Mouse (Mus musculus): ENCODE results near the gene Klhl24. TPM values are rescaled to one million over a fixed set of nuclear protein-coding genes. Genes with fewer than 3 reads are reported as not detected.
"Not testable (repeated sequence)": the region's sequence is repeated elsewhere in the genome, so short reads cannot be mapped to it uniquely, and the experiment has no call there.

The Klhl24 gene
- polyA plus RNA-seq, 1 experiment from 2014 or later: 59.6 TPM

GRCm38 (mm10) chr16:20098375-20098727 lies 1.0 kb downstream of the Klhl24 start:
- H3K4me2 ChIP-seq: peak overlapping the region; percentile 61
- H3K4me3 ChIP-seq: peak overlapping the region; percentile 89
- 5% methylated on average over 4 of the region's 4 CpGs for WGBS
- peak overlapping the region; percentile 99 for H3K9ac ChIP-seq
- H3K27ac ChIP-seq: peak overlapping the region; percentile 99
- ATAC-seq (ENCODE audit: low FRiP score): no peak
- H3K27me3 ChIP-seq: no peaks in the 10 kb centered on the region
- peaks cover 13% of the 10 kb centered on the region for H3K36me3 ChIP-seq
- H3K9me3 ChIP-seq: peaks cover 3% of the 10 kb centered on the region; the same call in 1 of the 2 replicates
- H3K4me1 ChIP-seq (replicated peaks): peaks cover 10% of the 10 kb centered on the region

GRCm38 (mm10) chr16:20098866-20099629 lies 1.7 kb downstream of the Klhl24 start:
- Histone ChIP-seq H3K4me3 (peak overlapping the region; percentile 89), H3K4me1 (replicated peaks) (peaks cover 10% of the 10 kb centered on the region), H3K4me2 (peak overlapping the region; percentile 61), H3K36me3 (peaks cover 20% of the 10 kb centered on the region), H3K9ac (no peak overlapping the region), H3K9me3 (peaks cover 10% of the 10 kb centered on the region), H3K27ac (no peak overlapping the region), H3K27me3 (no peaks in the 10 kb centered on the region)
- 98% methylated on average over 6 of the region's 6 CpGs for WGBS
- no peak for ATAC-seq (ENCODE audit: low FRiP score)

GRCm38 (mm10) chr16:20106996-20107395 lies 9.7 kb downstream of the Klhl24 start:
- no peak overlapping the region for H3K4me3 ChIP-seq
- H3K27me3 ChIP-seq: no peaks in the 10 kb centered on the region
- H3K9me3 ChIP-seq: peaks cover 12% of the 10 kb centered on the region
- H3K4me1 ChIP-seq (replicated peaks): peaks cover 19% of the 10 kb centered on the region
- WGBS: 94% methylated on average over 8 of the region's 8 CpGs
- no peak overlapping the region for H3K4me2 ChIP-seq
- H3K9ac ChIP-seq: no peak overlapping the region
- no peak for ATAC-seq (ENCODE audit: low FRiP score)
- peaks cover 83% of the 10 kb centered on the region for H3K36me3 ChIP-seq
- no peak overlapping the region for H3K27ac ChIP-seq

GRCm38 (mm10) chr16:20108961-20109360 lies 11.6 kb downstream of the Klhl24 start:
- no peaks in the 10 kb centered on the region for H3K27me3 ChIP-seq

GRCm38 (mm10) chr16:20112649-20113048 lies 15.3 kb downstream of the Klhl24 start:
- 86% methylated on average over 2 of the region's 2 CpGs for WGBS
- no peak overlapping the region for H3K27ac ChIP-seq
- ATAC-seq (ENCODE audit: low FRiP score): 0 out of 2 replicates have a peak, but pooled peaks have one; percentile 29
- H3K9me3 ChIP-seq: no peaks in the 10 kb centered on the region
- H3K36me3 ChIP-seq: peaks cover 70% of the 10 kb centered on the region
- no peak overlapping the region for H3K4me2 ChIP-seq
- no peak overlapping the region for H3K9ac ChIP-seq
- peaks cover 25% of the 10 kb centered on the region for H3K4me1 ChIP-seq (replicated peaks)
- no peaks in the 10 kb centered on the region for H3K27me3 ChIP-seq
- no peak overlapping the region for H3K4me3 ChIP-seq

More at GRCm38 (mm10) chr16:20108961-20109360, 11.6 kb downstream of the Klhl24 start:
- no peak overlapping the region for H3K4me2 ChIP-seq
- no peak overlapping the region for H3K9ac ChIP-seq
- over 99% methylated on average over 6 of the region's 6 CpGs for WGBS
- H3K4me3 ChIP-seq: no peak overlapping the region
- H3K27ac ChIP-seq: no peak overlapping the region
- no peak for ATAC-seq (ENCODE audit: low FRiP score)
- H3K4me1 ChIP-seq (replicated peaks): peaks cover 25% of the 10 kb centered on the region
- peaks cover 72% of the 10 kb centered on the region for H3K36me3 ChIP-seq
- H3K9me3 ChIP-seq: peaks cover 3% of the 10 kb centered on the region; the same call in 1 of the 2 replicates

GRCm38 (mm10) chr16:20116069-20116468 lies 18.7 kb downstream of the Klhl24 start:
- Histone ChIP-seq H3K27ac (no peak overlapping the region), H3K27me3 (no peaks in the 10 kb centered on the region), H3K9me3 (no peaks in the 10 kb centered on the region), H3K9ac (no peak overlapping the region), H3K36me3 (peaks cover 69% of the 10 kb centered on the region), H3K4me1 (replicated peaks) (peaks cover 14% of the 10 kb centered on the region), H3K4me2 (no peak overlapping the region), H3K4me3 (no peak overlapping the region)
- 88% methylated on average over 4 of the region's 4 CpGs for WGBS
- no peak for ATAC-seq (ENCODE audit: low FRiP score)

GRCm38 (mm10) chr16:20126319-20126883 lies 29.1 kb downstream of the Klhl24 start:
- not testable (repeated sequence) for H3K4me2 ChIP-seq; H3K27me3 ChIP-seq; H3K4me1 ChIP-seq (replicated peaks); H3K9ac ChIP-seq; H3K9me3 ChIP-seq; H3K27ac ChIP-seq; H3K4me3 ChIP-seq; ATAC-seq (ENCODE audit: low FRiP score)
- peaks cover 48% of the 10 kb centered on the region for H3K36me3 ChIP-seq
- WGBS: 90% methylated on average over 10 of the region's 10 CpGs

- H3K4me2 ChIP-seq: no peak overlapping the region
- WGBS: 70% methylated on average over 2 of the region's 2 CpGs
- no peak overlapping the region for H3K9ac ChIP-seq
- H3K27me3 ChIP-seq: no peaks in the 10 kb centered on the region
- H3K36me3 ChIP-seq: peaks cover 18% of the 10 kb centered on the region
- H3K9me3 ChIP-seq: no peaks in the 10 kb centered on the region
- H3K4me1 ChIP-seq (replicated peaks): no peaks in the 10 kb centered on the region
- no peak for ATAC-seq (ENCODE audit: low FRiP score)
- H3K27ac ChIP-seq: no peak overlapping the region
- H3K4me3 ChIP-seq: no peak overlapping the region
Measured at GRCm38 (mm10) chr16:20130397-20130796, 33.1 kb downstream of the Klhl24 start.

GRCm38 (mm10) chr16:20140772-20141531 lies 43.6 kb downstream of the Klhl24 start, which contains the start of gene Yeats2:
Gene Yeats2, plus strand, starts transcription at chr16:20141063.
- H3K36me3 ChIP-seq: peaks cover 8% of the 10 kb centered on the region
- H3K27ac ChIP-seq: peak within 1 kb of the TSS; percentile 96
- peak within 1 kb of the TSS; percentile 81 for H3K4me2 ChIP-seq
- peak within 1 kb of the TSS; percentile 85 for H3K9ac ChIP-seq
- H3K4me1 ChIP-seq (replicated peaks): peaks cover 22% of the 10 kb centered on the region
- no peaks in the 10 kb centered on the region for H3K27me3 ChIP-seq
- ATAC-seq (ENCODE audit: low FRiP score): peak; percentile 96
- H3K9me3 ChIP-seq: no peaks in the 10 kb centered on the region
- 1% methylated on average over 89 of the region's 92 CpGs for WGBS
- peak within 1 kb of the TSS; percentile 67 for H3K4me3 ChIP-seq

- WGBS: 95% methylated on average over 3 of the region's 3 CpGs
Measured at GRCm38 (mm10) chr16:20144568-20144967, 47.2 kb downstream of the Klhl24 start.

GRCm38 (mm10) chr16:20151991-20152390 lies 54.6 kb downstream of the Klhl24 start:
- H3K9ac ChIP-seq: no peak overlapping the region
- no peak for ATAC-seq (ENCODE audit: low FRiP score)
- H3K4me2 ChIP-seq: no peak overlapping the region
- no peak overlapping the region for H3K27ac ChIP-seq
- H3K27me3 ChIP-seq: no peaks in the 10 kb centered on the region
- no peaks in the 10 kb centered on the region for H3K9me3 ChIP-seq
- H3K36me3 ChIP-seq: peaks cover 34% of the 10 kb centered on the region
- no peaks in the 10 kb centered on the region for H3K4me1 ChIP-seq (replicated peaks)
- WGBS: 85% methylated on average over 5 of the region's 5 CpGs
- H3K4me3 ChIP-seq: no peak overlapping the region

More at GRCm38 (mm10) chr16:20144568-20144967, 47.2 kb downstream of the Klhl24 start:
- no peaks in the 10 kb centered on the region for H3K9me3 ChIP-seq
- no peak overlapping the region for H3K9ac ChIP-seq
- H3K36me3 ChIP-seq: peaks cover 8% of the 10 kb centered on the region
- H3K4me1 ChIP-seq (replicated peaks): peaks cover 22% of the 10 kb centered on the region
- ATAC-seq (ENCODE audit: low FRiP score): no peak
- no peak overlapping the region for H3K4me3 ChIP-seq
- no peak overlapping the region for H3K27ac ChIP-seq
- H3K27me3 ChIP-seq: no peaks in the 10 kb centered on the region
- H3K4me2 ChIP-seq: no peak overlapping the region

- Histone ChIP-seq H3K9me3 (no peaks in the 10 kb centered on the region), H3K4me2 (no peak overlapping the region), H3K27me3 (no peaks in the 10 kb centered on the region), H3K27ac (no peak overlapping the region), H3K4me1 (replicated peaks) (no peaks in the 10 kb centered on the region), H3K36me3 (peaks cover 49% of the 10 kb centered on the region), H3K4me3 (no peak overlapping the region), H3K9ac (no peak overlapping the region)
- ATAC-seq (ENCODE audit: low FRiP score): no peak
- 79% methylated on average over 3 of the region's 3 CpGs for WGBS
Measured at GRCm38 (mm10) chr16:20153742-20154141, 56.4 kb downstream of the Klhl24 start.

Measured in hindbrain, embryonic 13.5 days (tissue).